Mouse (Mus musculus) lung, adult 2 months (tissue): ENCODE data around the gene Ankrd13c. TPM values are rescaled to one million over a fixed set of nuclear protein-coding genes. Genes with fewer than 3 reads are reported as not detected.

Experiments
- DNase-seq: peaks from one replicate; pipeline ENCODE4 v3.0.0; 2022
- H3K4me1 ChIP-seq: fragments of 200-500 bp; 2 replicates; pipeline ENCODE4 v1.6.1; 2011; ENCODE audit warnings: low read length; ENCODE audit not compliant: control insufficient read depth, insufficient read depth
- H3K4me3 ChIP-seq: fragments of 200-500 bp; replicated peaks from 2 replicates; pipeline ENCODE3; 2011; ENCODE audit warnings: low read depth, mild to moderate bottlenecking, control low read depth, low read length; ENCODE audit errors: extremely low read depth
- CTCF ChIP-seq: fragments of 200-500 bp; IDR thresholded peaks from 2 replicates; pipeline ENCODE4 v1.5.1; 2011; ENCODE audit warnings: mild to moderate bottlenecking, low read length, control low read depth; ENCODE audit not compliant: insufficient read depth
- POLR2A ChIP-seq: fragments of 200-500 bp; IDR thresholded peaks from 2 replicates; pipeline ENCODE4 v1.6.1; 2011; ENCODE audit warnings: low read depth, mild to moderate bottlenecking, control low read depth, low read length, borderline replicate concordance; ENCODE audit errors: extremely low read depth
- WGBS: fragments of 180-500 bp; shearing (Covaris S2); methylation state at CpG from one replicate; pipeline ENCODE4 v1.1.7; 2018; 5-methylcytosine and 5-hydroxymethylcytosine counted together
- polyA plus RNA-seq: library from polyadenylated mRNA; depleted of rRNA; stranded (reverse); fragments of >200 nt; gene quantifications from 2 replicates; pipeline ENCODE4 v1.2.3, GENCODE M21; 2012; rRNA removed

Gene Ankrd13c
- polyA plus RNA-seq, 1 experiment = 18.3 TPM

GRCm38 (mm10) chr3:158008647-158009046 is 61.6 kb downstream of the Ankrd13c start:
- no peak overlapping the region for H3K4me3 ChIP-seq
- H3K4me1 ChIP-seq = no peaks in the 10 kb centered on the region
- DNase-seq = no peak
- TF ChIP-seq POLR2A (no peak), CTCF (no peak)
- WGBS = 53% methylated on average over 1 of the region's 1 CpGs

GRCm38 (mm10) chr3:158009762-158010320 is 62.8 kb downstream of the Ankrd13c start:
- 43% methylated on average over 1 of the region's 1 CpGs for WGBS
- DNase-seq = no peak
- H3K4me3 ChIP-seq = no peak overlapping the region
- no peak for TF ChIP-seq POLR2A
- TF ChIP-seq CTCF = no peak
- H3K4me1 ChIP-seq = no peaks in the 10 kb centered on the region

- Histone ChIP-seq H3K4me1 (peaks cover 9% of the 10 kb centered on the region), H3K4me3 (peak overlapping the region; percentile 92)
- under 1% methylated on average over 61 of the region's 61 CpGs for WGBS
- peak; percentile 85 for DNase-seq
- TF ChIP-seq CTCF = no peak
- peak; percentile 61; the same call in 1 of the 2 replicates for TF ChIP-seq POLR2A
Observed at GRCm38 (mm10) chr3:158031371-158031925, 84.4 kb downstream of the Ankrd13c start.

DNA sequence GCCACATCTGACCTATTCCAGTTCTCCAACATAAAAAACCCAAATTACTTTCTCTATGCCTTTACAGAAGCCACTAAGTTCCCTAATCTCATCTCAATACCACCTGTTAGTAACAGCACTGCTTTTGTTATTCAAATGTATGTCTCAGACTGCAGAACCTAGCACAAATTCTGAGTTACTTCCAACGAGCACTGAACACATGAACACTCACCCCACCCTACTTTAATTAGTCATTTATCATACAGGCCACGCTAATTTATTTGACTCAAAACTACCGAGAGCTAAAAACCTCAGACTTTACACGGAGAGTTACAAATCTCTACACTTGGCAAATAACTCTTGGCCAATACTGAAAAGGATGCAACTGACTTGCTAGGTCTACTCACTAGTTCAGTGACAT is 85.1 kb downstream of the Ankrd13c start:
- WGBS = 2% methylated on average over 4 of the region's 4 CpGs
- peak overlapping the region; percentile 92 for H3K4me3 ChIP-seq

GRCm38 (mm10) chr3:158035866-158036265 is 88.8 kb downstream of the Ankrd13c start:
- H3K4me1 ChIP-seq = peaks cover 6% of the 10 kb centered on the region; the same call in 1 of the 2 replicates
- H3K4me3 ChIP-seq = peak overlapping the region; percentile 95
- under 1% methylated on average over 11 of the region's 11 CpGs for WGBS
- DNase-seq = no peak
- TF ChIP-seq CTCF (no peak), POLR2A (no peak)

More for the DNA sequence above, 85.1 kb downstream of the Ankrd13c start:
- H3K4me1 ChIP-seq = peaks cover 9% of the 10 kb centered on the region
- no peak for DNase-seq
- no peak for TF ChIP-seq CTCF
- TF ChIP-seq POLR2A = no peak

DNA sequence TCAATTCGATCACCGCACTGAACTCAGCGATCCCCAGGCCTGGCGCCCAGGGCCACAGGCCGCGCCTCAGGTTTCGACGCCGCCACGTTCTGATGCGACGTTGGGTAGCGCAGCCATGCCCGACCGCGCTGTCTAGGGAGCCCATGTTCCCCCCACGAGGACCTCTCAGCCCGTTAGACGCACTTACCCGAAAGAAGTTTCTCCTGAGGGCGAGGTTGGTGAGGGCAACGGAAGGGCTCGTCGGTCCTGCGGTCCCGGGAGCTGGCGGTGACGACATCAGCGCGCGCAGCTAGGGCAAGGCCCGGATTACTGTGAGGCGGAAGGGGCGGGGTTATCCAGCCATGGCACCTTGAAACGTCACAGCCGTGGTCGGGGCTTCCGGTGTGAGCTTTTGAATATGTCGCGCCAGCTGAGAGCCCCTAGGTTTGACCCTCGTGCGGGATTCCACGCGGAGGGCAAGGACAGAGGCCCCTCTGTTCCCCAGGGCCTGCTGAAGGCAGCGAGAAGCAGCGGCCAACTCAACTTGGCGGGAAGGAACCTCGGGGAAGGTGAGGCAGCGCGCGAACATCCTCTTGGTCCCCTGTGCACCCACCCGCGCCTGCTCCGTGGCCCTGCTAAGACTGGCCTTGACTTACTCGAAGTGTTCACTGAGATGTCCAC is 89.4 kb downstream of the Ankrd13c start, which contains the start of the genes Srsf11 and Lrrc40:
Srsf11 (minus strand) TSS at position 311 of the 660 bp plus-strand sequence.
Lrrc40 (plus strand) TSS at position 334 of the 660 bp plus-strand sequence.
- peak; percentile 86; the same call in 1 of the 2 replicates for TF ChIP-seq POLR2A
- no peak for TF ChIP-seq CTCF
- peak within 1 kb of the TSS; percentile 95 for H3K4me3 ChIP-seq
- DNase-seq = peak; percentile 94
- under 1% methylated on average over 55 of the region's 55 CpGs for WGBS
- H3K4me1 ChIP-seq = peaks cover 6% of the 10 kb centered on the region; the same call in 1 of the 2 replicates

GRCm38 (mm10) chr3:158038106-158038505 is 91.1 kb downstream of the Ankrd13c start:
- Histone ChIP-seq H3K4me1 (peaks cover 3% of the 10 kb centered on the region; the same call in 1 of the 2 replicates), H3K4me3 (no peak overlapping the region)
- TF ChIP-seq POLR2A = no peak
- TF ChIP-seq CTCF = no peak
- 81% methylated on average over 3 of the region's 3 CpGs for WGBS
- no peak for DNase-seq

- Histone ChIP-seq H3K4me1 (no peaks in the 10 kb centered on the region), H3K4me3 (no peak overlapping the region)
- no peak for TF ChIP-seq CTCF
- no peak for TF ChIP-seq POLR2A
- DNase-seq = no peak
- WGBS = 43% methylated on average over 2 of the region's 2 CpGs
Observed at GRCm38 (mm10) chr3:158040755-158041154, 93.7 kb downstream of the Ankrd13c start.

- Histone ChIP-seq H3K4me3 (no peak overlapping the region), H3K4me1 (no peaks in the 10 kb centered on the region)
- no peak for TF ChIP-seq POLR2A
- TF ChIP-seq CTCF = no peak
- WGBS = 85% methylated on average over 2 of the region's 2 CpGs
- no peak for DNase-seq
Observed at GRCm38 (mm10) chr3:158049508-158049907, 102.5 kb downstream of the Ankrd13c start.

Other genes starting within 250 kb of the Ankrd13c start
- gene Cth, start 22.2 kb upstream of the Ankrd13c start, polyA plus RNA-seq = 3.4 and 4.4 TPM in 2 replicates
- gene Srsf11, start 89.4 kb downstream of the Ankrd13c start, polyA plus RNA-seq = 208 and 261 TPM in 2 replicates
- 2.8 and 5.4 TPM in 2 replicates for gene Lrrc40, start 89.4 kb downstream of the Ankrd13c start, polyA plus RNA-seq